Mouse (Mus musculus): Measurements from ENCODE around the gene Ccdc151.

The Ccdc151 gene

GRCm38 (mm10) chr9:21996178-21996867 lies 6.1 kb downstream of the Ccdc151 start:
- no peak for DNase-seq (ENCODE audit: low spot score in 2 of 2)

GRCm38 (mm10) chr9:21992227-21992626 lies 10.2 kb downstream of the Ccdc151 start:
- no peak for DNase-seq (ENCODE audit: low spot score in 2 of 2)

DNA sequence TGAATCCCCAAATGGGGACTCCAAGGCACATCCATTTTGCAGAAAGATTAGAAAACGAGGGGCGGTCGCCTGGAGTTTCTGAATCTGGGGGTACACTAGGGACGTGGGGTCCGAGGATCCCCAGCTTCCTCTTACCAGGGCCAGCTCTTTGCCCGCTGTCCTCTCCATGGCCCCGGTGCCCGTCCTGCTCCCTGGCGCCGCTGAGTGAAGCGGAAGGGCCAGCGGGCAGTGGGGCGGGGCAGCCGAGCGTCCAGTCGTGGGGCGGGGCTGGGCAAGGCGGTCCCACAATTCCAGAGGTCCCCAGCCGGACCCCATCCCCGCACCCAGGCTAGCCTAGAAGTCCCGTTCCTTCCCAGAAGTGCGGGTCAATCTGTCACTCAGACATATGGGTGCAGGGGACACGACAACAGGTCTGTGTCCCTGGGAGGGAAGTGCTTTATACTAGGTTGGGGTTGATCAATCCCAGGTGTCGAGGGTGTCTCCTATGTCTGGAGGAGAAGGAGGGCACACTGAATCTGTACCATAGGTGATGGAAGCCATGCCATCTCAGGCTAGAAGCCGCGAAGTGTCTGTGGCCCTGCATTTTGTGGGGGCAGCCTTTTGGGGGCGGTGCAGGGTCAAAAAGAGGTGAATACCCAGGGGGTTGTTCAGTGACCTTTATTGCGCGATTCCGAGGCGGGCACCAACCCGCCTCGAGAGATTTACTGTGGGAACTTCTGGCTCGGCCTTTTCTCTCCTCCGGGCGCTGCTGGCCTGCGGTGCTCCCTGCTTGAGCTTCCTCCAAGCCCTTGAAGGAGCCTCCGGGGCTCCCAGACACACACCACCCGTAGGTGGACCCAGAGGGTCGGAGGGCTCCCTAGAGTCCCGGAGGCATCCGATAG lies 13.0 kb downstream of the Ccdc151 start, which contains the start of gene Rgl3:
Gene Rgl3 (minus strand): TSS at position 217 of the 881 bp plus-strand sequence.
- DNase-seq (ENCODE audit: low spot score in 2 of 2): no peak

DNA sequence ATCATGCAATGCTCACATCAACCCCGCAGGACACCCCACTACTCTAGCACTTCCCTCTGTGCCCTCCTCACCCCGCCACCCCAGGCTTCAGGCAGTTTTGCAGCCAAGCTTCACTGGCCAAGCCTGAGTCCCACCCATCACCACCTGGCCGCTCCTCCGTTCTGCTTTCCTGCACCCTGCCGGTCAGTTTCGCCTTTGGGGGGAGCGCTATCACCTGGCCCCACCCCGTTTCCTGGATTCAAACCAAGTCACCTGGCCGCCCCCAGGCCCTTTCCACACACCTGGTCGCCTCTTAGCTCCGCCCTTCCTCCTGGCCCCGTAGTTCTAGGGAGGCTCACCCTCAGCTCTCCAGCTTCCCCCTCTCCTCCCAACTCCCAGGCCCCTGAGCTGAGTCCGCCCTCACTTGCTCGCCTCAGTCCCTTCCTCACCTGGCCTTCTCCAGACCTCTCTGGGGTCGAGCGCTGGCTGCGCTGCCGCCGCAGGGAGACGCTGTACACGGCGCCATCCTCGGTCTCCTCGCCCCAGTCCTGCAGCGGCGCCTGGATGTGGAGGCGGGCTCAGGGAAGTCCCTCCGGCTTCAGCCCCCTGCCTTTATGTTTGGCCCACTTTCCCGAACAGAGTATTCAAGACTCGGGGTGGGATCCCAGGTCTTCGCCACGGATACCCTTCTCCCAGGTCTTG lies 13.9 kb downstream of the Ccdc151 start:
- DNase-seq (ENCODE audit: low spot score in 2 of 2): no peak

GRCm38 (mm10) chr9:21987592-21988342 lies 14.7 kb downstream of the Ccdc151 start:
- DNase-seq (ENCODE audit: low spot score in 2 of 2): no peak

- no peak for DNase-seq (ENCODE audit: low spot score in 2 of 2)
Observed at GRCm38 (mm10) chr9:21983911-21984310, 18.5 kb downstream of the Ccdc151 start.

GRCm38 (mm10) chr9:21978398-21979128 lies 23.9 kb downstream of the Ccdc151 start:
- DNase-seq (ENCODE audit: low spot score in 2 of 2): no peak

DNA sequence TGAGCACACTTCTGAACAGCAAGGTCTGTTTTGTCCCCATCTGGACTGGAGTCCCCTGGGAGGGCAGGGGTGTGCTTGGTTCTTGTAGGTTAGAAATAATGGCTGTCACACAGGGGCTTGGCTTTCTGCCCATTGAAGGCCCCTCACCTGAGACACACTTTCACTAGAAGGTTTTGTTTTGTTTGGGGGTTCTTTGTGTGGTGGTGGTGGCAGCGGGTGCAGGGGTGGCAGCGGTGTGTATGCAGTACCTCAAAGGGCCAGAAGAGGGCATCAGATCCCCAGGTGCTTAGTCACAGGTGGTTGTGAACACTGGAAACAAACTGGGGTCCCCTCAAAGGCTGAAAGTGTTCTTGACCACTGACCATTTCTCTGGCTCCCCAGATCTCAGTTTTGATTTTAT lies 24.5 kb downstream of the Ccdc151 start:
- DNase-seq (ENCODE audit: low spot score in 2 of 2): no peak

- DNase-seq (ENCODE audit: low spot score in 2 of 2): no peak
Observed at GRCm38 (mm10) chr9:21977331-21977730, 25.1 kb downstream of the Ccdc151 start.

DNA sequence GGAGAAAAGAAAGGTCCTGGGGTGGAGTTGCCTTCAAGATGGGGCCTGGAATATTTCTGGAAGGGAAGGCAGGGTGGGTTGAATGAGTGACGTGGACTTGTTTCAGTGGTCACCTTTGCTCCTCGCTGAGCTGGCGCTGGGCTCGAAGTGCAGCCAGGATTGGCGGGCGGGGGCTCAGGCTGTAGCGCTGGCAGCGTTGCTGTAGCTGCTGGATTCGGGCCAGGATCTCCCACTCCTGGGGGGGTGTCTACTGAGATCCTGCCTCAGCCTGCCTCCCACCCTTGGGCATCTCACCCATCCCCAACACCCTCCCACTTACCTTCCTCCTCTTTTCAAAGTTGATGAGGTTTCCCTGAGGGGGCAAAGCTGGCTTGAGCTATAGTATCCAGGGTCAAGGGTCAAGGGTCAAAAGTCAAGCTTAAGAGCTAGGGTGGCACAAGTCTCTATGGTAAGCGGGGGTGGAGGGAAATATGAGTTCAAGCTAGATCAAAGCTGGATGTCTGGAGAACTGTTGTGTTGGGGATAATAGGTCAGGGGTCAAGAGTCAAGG lies 25.7 kb downstream of the Ccdc151 start:
- no peak for DNase-seq (ENCODE audit: low spot score in 2 of 2)

GRCm38 (mm10) chr9:21969304-21969703 lies 33.1 kb downstream of the Ccdc151 start:
- DNase-seq (ENCODE audit: low spot score in 2 of 2): no peak

DNA sequence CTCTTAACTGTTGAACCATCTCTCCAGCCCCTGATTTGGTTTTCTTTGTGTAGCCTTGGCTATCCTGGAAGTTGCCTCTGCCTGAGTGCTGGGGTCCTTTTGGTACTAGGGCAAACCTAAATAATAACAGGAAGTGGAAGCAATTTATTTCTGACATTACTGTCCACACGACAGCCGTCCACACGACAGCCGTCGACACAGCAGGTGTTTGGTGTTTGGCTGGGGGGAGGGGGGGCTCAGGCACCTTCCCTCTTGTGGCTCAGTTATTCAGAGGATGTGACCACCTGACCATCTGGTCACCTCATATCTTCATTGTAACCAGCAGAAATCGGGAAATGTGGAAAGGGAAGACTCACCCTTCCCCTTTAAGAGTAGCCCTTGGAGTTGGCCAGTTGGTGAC lies 33.6 kb downstream of the Ccdc151 start:
- DNase-seq (ENCODE audit: low spot score in 2 of 2): no peak

DNA sequence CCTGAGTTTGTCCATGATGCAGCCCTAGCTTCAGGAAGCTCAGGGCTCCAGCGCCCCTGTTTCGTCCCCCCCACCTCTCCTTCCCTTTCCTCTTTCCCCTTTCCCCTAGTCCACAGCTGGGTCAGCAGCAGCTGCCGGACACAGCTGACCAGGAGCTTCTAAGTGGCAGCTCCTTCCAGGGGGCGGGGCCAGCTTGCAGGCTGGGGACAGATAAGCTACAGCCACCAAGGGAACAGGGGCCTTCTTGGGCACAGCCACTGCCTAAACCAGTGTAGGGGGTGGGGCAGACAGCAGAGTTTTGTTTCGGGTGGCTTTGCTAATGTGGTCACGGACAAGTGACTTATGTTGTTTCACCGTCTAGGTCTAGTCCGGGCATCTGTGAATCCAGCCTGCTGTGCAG lies 39.0 kb downstream of the Ccdc151 start, which contains the start of gene Epor:
Gene Epor (minus strand): TSS at position 90 of the 400 bp plus-strand sequence.
- peak in 1 of 2 experiments; percentile 64 for DNase-seq (ENCODE audit: low spot score in 2 of 2)

GRCm38 (mm10) chr9:21962416-21963059 lies 39.9 kb downstream of the Ccdc151 start:
- DNase-seq (ENCODE audit: low spot score in 2 of 2): peak; percentile 57 to 71

DNA sequence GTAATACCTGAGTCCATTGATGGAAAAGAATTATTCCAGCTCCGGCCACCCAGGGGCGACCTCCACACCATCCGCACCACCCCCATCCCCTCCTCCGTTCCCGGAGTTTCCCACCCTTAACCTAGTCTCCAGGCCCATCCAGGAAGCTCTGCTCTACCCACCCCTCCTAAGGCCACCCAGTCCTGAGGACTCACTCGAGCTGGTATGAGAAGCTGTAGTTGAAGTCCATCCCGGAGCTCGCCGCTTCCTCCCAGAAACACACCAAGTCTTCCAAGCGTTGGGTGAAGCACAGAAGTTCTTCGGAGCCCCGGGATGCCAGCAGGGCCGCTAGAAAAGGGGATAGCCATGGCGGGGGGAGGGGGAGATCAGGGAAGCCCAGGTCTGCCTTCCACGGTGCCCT lies 40.4 kb downstream of the Ccdc151 start:
- DNase-seq (ENCODE audit: low spot score in 2 of 2): no peak

- DNase-seq (ENCODE audit: low spot score in 2 of 2): no peak
Observed at GRCm38 (mm10) chr9:21961366-21961980, 41.0 kb downstream of the Ccdc151 start.

GRCm38 (mm10) chr9:21960558-21961208 lies 41.8 kb downstream of the Ccdc151 start:
- no peak for DNase-seq (ENCODE audit: low spot score in 2 of 2)

DNA sequence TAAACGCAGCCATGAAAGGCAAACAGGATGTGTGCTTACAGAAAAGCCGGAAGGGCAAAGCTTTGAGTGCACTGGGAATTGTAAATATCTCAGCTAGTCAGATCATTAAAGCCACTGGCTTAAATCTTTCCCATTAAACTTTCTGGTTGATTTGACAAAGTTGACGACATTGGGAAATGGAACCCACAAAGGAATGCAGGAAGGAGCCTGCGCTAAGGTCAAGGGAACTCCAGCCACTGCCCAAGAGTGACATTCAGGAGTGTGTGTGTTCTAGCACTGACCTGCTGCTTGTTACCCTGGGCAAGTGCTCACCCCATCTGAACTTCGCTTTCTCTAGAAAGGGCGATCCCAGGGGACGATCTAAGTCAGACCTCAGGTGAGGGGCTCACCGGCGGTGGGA lies 42.3 kb downstream of the Ccdc151 start:
- no peak for DNase-seq (ENCODE audit: low spot score in 2 of 2)

- DNase-seq (ENCODE audit: low spot score in 2 of 2): no peak
Observed at GRCm38 (mm10) chr9:21959244-21959643, 43.2 kb downstream of the Ccdc151 start.
